Mouse (Mus musculus) heart, adult 9 months (tissue): ENCODE data around the gene Cryba1.
"Not testable (repeated sequence)": the region's sequence is repeated elsewhere in the genome, so short reads cannot be mapped to it uniquely, and the experiment has no call there.

ENCODE experiments used
- DNase-seq, 2 experiments: peaks; one replicate each; pipeline ENCODE4 v3.0.0; 2022; ENCODE audit warnings: low spot score in 2 of 2

Gene Cryba1

DNA sequence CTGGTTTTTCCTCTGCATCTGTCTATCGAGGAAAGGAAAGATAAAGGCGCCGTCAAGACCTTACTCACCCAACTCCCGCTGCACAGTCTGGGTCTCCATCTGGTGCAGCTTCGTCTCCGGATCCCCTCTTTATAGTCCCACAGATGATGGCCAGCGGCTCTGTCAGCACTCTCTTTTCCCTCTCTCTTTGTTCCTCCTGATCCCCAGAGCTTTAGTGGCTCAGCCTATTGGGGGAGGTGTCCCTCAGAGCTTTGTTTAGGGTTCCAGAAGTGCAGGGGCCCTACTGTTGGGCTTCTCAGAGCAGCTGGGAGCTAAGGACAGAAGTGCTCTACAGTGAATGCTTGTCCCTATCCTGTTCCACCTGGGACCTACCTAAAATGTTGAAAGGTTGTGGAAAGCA, at the start of gene Cryba1:
Gene Cryba1 (minus strand): TSS at position 101 of the 400 bp plus-strand sequence.
- DNase-seq: no peak

GRCm38 (mm10) chr11:77771879-77772713, 47.0 kb upstream of the Cryba1 start:
- no peak for DNase-seq

- DNase-seq: no peak
These were observed 45.3 kb upstream of the Cryba1 start for GRCm38 (mm10) chr11:77770346-77770745.

- no peak for DNase-seq
These were observed 44.4 kb upstream of the Cryba1 start for GRCm38 (mm10) chr11:77769496-77769895.

DNA sequence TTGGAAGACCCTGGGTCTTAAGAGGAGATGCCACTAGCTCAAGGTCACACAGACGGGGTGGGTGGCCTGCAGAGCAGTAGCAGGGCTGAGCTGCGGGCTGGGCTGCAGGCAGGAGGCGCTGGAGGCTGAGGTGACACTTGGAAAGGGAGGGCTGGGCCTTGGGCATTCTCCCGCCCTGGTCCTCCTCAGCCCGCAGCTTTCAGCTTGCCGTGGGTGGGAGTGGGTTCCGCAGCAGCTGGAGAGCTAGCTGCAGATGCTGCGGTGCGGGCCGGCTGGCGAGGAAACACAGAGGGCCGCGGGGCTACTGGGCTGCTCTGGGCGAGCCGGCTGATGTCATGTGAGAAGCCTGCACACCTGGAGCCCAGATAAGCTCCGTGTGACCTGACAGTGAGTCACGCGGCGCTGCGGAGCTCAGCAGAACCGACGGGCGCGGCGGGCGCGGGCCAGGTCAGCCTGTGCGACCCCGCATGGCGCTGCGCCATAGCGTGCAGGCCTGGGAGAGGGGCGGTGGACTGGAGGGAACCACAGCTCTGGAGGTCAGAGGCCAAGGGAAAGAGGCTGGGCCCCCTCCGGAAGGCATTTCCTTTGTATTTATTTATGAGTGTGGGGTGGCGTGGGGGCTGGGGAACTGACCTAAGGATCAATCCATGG, 41.4 kb upstream of the Cryba1 start:
- DNase-seq: peak; percentile 39 to 54

GRCm38 (mm10) chr11:77765459-77765777, 40.3 kb upstream of the Cryba1 start:
- DNase-seq: peak in 1 of 2 experiments; percentile 8

GRCm38 (mm10) chr11:77764694-77765458, 39.8 kb upstream of the Cryba1 start:
- DNase-seq: peak; percentile 68 to 87

GRCm38 (mm10) chr11:77763673-77764340, 38.7 kb upstream of the Cryba1 start:
- DNase-seq: peak; percentile 50 to 52

- DNase-seq: peak; percentile 74 to 81
These were observed 37.9 kb upstream of the Cryba1 start, which contains the start of gene Myo18a for GRCm38 (mm10) chr11:77762783-77763672. Myo18a (plus strand) TSS chr11:77763246.

- DNase-seq: no peak
These were observed 34.9 kb upstream of the Cryba1 start for GRCm38 (mm10) chr11:77760031-77760430.

GRCm38 (mm10) chr11:77753469-77753868, 28.4 kb upstream of the Cryba1 start:
- DNase-seq: no peak

DNA sequence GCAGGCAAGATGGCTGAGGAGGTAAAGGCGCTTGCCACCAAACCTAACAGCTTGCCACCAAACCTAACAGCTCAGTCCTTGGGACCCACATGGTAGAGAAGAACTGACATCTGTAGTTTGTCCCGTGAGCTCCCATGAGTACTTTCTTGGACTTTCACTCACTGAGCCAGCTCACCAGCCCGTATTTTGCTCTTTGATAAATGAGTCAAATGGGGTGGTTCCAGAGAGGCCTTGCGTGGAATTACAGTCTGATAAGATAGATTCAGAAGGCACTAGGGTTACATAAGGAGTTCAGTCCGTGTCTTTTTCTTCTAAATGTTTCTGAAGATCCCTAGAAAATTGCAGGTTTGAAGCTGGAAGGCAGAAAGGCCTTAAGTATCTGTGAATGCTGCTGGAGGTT, 27.4 kb upstream of the Cryba1 start:
- DNase-seq: no peak

- no peak for DNase-seq
These were observed 23.9 kb upstream of the Cryba1 start for GRCm38 (mm10) chr11:77748996-77749395.

GRCm38 (mm10) chr11:77747103-77747502, 22.0 kb upstream of the Cryba1 start:
- not testable (repeated sequence) for DNase-seq

GRCm38 (mm10) chr11:77746652-77747051, 21.6 kb upstream of the Cryba1 start:
- DNase-seq: no peak

GRCm38 (mm10) chr11:77743966-77744365, 18.9 kb upstream of the Cryba1 start:
- DNase-seq: peak in 1 of 2 experiments; percentile 7

- DNase-seq: no peak
These were observed 13.5 kb upstream of the Cryba1 start for GRCm38 (mm10) chr11:77738555-77738954.

DNA sequence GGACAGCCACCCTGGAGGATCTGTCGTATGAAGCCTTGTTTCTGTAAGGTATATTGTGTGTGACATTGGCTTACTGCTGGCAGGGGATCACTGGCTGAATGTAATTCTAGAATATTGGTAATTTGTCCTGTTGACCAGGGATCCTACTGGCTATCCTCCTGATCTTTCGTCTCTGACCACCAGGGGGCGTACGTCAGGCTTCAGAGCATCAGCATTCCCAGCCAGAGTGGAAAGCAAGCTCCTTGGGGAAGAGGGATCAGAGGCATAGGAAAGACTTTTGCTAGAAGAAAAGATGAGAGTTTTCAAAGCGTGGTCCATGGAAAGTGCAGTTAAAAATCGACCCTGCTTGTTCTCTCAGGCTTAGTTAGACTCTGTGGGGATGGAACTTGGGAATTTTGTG, 12.2 kb upstream of the Cryba1 start:
- peak; percentile 62 to 80 for DNase-seq

- DNase-seq: no peak
These were observed 3.5 kb upstream of the Cryba1 start for GRCm38 (mm10) chr11:77728587-77728986.

GRCm38 (mm10) chr11:77724766-77725165, 317 bp downstream of the Cryba1 start:
- no peak for DNase-seq

- no peak for DNase-seq
These were observed 3.7 kb downstream of the Cryba1 start for GRCm38 (mm10) chr11:77721389-77721788.
